Mouse (Mus musculus) embryonic stem cell, embryonic (primary cell): ENCODE measurements at regions not wholly inside any gene's neighbourhood (a gene's known extent, or its start where the extent isn't known, plus 50 kb on each side); places are given as distances from the start of the nearest gene placed in this dataset.

Experiments
- CTCF ChIA-PET, 4 experiments: fragments of 300-600 bp in 2 of 4; fragments of 350-600 bp in 2 of 4; sonication (Branson Sonifier 250); formaldehyde crosslinking; loops; one replicate each; lab custom pipeline; 2022; ENCODE audit warnings: inconsistent platforms in 2 of 4; lab: Charles Lee
- POLR2A ChIA-PET, 4 experiments: fragments of 300-600 bp in 2 of 4; fragments of 350-600 bp in 2 of 4; sonication (Branson Sonifier 250); formaldehyde crosslinking; loops; one replicate each; lab custom pipeline; 2022; ENCODE audit warnings: antibody characterized with exemption in 4 of 4, inconsistent platforms in 1 of 4; lab: Charles Lee

- POLR2A ChIA-PET = no interaction called here
- CTCF ChIA-PET = interaction anchor here in 3 of 4 experiments (0.5 to 1.6 kb wide), 6 partner anchors 17 to 206 kb away, joined by 3 to 4 read pairs (median 3); no protein-coding TSS in a partner anchor
These were observed 135.6 kb downstream of the Rbm19 start for GRCm38 (mm10) chr5:120251697-120252401.

GRCm38 (mm10) chr5:120252551-120252950, 136.3 kb downstream of the Rbm19 start:
- CTCF ChIA-PET = interaction anchor here in 2 of 4 experiments (1.2 to 1.7 kb wide), 6 partner anchors 10 to 205 kb away, joined by 3 to 7 read pairs (median 4); no protein-coding TSS in a partner anchor
- POLR2A ChIA-PET = no interaction called here

- POLR2A ChIA-PET = interaction anchor here in 1 of 4 experiments (0.6 kb wide), 1 partner anchor 54 kb away, joined by 8 read pairs; no protein-coding TSS in a partner anchor
- CTCF ChIA-PET = interaction anchor here in 1 of 4 experiments (0.6 to 1.7 kb wide), 2 partner anchors 10 to 35 kb away, joined by 4 to 7 read pairs; no protein-coding TSS in a partner anchor
These were observed 146.5 kb downstream of the Rbm19 start for GRCm38 (mm10) chr5:120262715-120263273.

GRCm38 (mm10) chr5:120269416-120269860, 153.2 kb downstream of the Rbm19 start:
- CTCF ChIA-PET = interaction anchor here in 1 of 4 experiments (2.0 kb wide), 1 partner anchor 126 kb away, joined by 7 read pairs; no protein-coding TSS in a partner anchor
- POLR2A ChIA-PET = no interaction called here

GRCm38 (mm10) chr5:120270887-120271616, 154.8 kb downstream of the Rbm19 start:
- POLR2A ChIA-PET = interaction anchor here in 1 of 4 experiments (0.6 kb wide), 1 partner anchor 9 kb away, joined by 8 read pairs; no protein-coding TSS in a partner anchor
- CTCF ChIA-PET = interaction anchor here in 2 of 4 experiments (0.5 to 2.0 kb wide), 4 partner anchors 14 to 1997 kb away, joined by 3 to 7 read pairs (median 4); no protein-coding TSS in a partner anchor

GRCm38 (mm10) chr5:120276229-120276628, 155.3 kb upstream of the Lhx5 start:
- POLR2A ChIA-PET = interaction anchor here in 2 of 4 experiments (0.6 kb wide), 2 partner anchors 9 to 64 kb away, joined by 3 to 4 read pairs; no protein-coding TSS in a partner anchor

GRCm38 (mm10) chr5:120280321-120280720, 151.2 kb upstream of the Lhx5 start:
- ChIA-PET CTCF (interaction anchor here in 3 of 4 experiments (0.5 to 0.6 kb wide), 4 partner anchors 8 to 503 kb away, joined by 3 to 4 read pairs (median 3); no protein-coding TSS in a partner anchor), POLR2A (interaction anchor here in 2 of 4 experiments (0.6 to 0.9 kb wide), 5 partner anchors 9 to 92 kb away, joined by 3 to 8 read pairs (median 4); no protein-coding TSS in a partner anchor)

More at GRCm38 (mm10) chr5:120276229-120276628, 155.3 kb upstream of the Lhx5 start:
- CTCF ChIA-PET = interaction anchor here in 3 of 4 experiments (0.6 to 1.2 kb wide), 3 partner anchors 164 to 572 kb away, joined by 3 to 5 read pairs (median 3); no protein-coding TSS in a partner anchor

GRCm38 (mm10) chr5:120280991-120281602, 150.4 kb upstream of the Lhx5 start:
- ChIA-PET CTCF (interaction anchor here in 2 of 4 experiments (0.6 to 1.5 kb wide), 7 partner anchors 16 to 504 kb away, joined by 3 to 4 read pairs (median 3); no protein-coding TSS in a partner anchor), POLR2A (interaction anchor here in 1 of 4 experiments (0.6 kb wide), 1 partner anchor 36 kb away, joined by 5 read pairs; no protein-coding TSS in a partner anchor)

GRCm38 (mm10) chr5:120281840-120282565, 149.5 kb upstream of the Lhx5 start:
- ChIA-PET POLR2A (interaction anchor here in 1 of 4 experiments (1.0 to 1.4 kb wide), 2 partner anchors 13 to 174 kb away, joined by 3 read pairs; no protein-coding TSS in a partner anchor), CTCF (interaction anchor here (0.5 to 3.3 kb wide), 20 partner anchors 15 to 846 kb away, joined by 3 to 20 read pairs (median 3); no protein-coding TSS in a partner anchor)

- ChIA-PET POLR2A (interaction anchor here in 3 of 4 experiments (0.5 to 1.0 kb wide), 7 partner anchors 17 to 1179 kb away, joined by 3 to 7 read pairs (median 4); no protein-coding TSS in a partner anchor), CTCF (interaction anchor here (0.5 to 3.3 kb wide), 12 partner anchors 13 to 497 kb away, joined by 3 to 20 read pairs (median 4); no protein-coding TSS in a partner anchor)
These were observed 146.9 kb upstream of the Lhx5 start for GRCm38 (mm10) chr5:120284625-120285024.

GRCm38 (mm10) chr5:120285036-120285435, 146.5 kb upstream of the Lhx5 start:
- POLR2A ChIA-PET = interaction anchor here in 2 of 4 experiments (0.5 to 1.0 kb wide), 4 partner anchors 108 to 1178 kb away, joined by 3 to 7 read pairs (median 6); no protein-coding TSS in a partner anchor
- CTCF ChIA-PET = interaction anchor here in 3 of 4 experiments (0.5 to 1.5 kb wide), 9 partner anchors 13 to 458 kb away, joined by 3 to 9 read pairs (median 3); no protein-coding TSS in a partner anchor

GRCm38 (mm10) chr5:120286787-120287186, 144.7 kb upstream of the Lhx5 start:
- ChIA-PET POLR2A (interaction anchor here in 1 of 4 experiments (0.5 kb wide), 1 partner anchor 11 kb away, joined by 4 read pairs; no protein-coding TSS in a partner anchor), CTCF (no interaction called here)

GRCm38 (mm10) chr5:120288036-120288684, 143.3 kb upstream of the Lhx5 start:
- CTCF ChIA-PET = interaction anchor here in 2 of 4 experiments (0.7 to 1.2 kb wide), 3 partner anchors 8 to 331 kb away, joined by 3 to 6 read pairs (median 3); no protein-coding TSS in a partner anchor
- POLR2A ChIA-PET = interaction anchor here in 2 of 4 experiments (0.6 to 1.3 kb wide), 4 partner anchors 13 to 1635 kb away, joined by 3 to 8 read pairs (median 5); no protein-coding TSS in a partner anchor

- ChIA-PET CTCF (no interaction called here), POLR2A (interaction anchor here in 1 of 4 experiments (1.0 kb wide), 1 partner anchor 12 kb away, joined by 3 read pairs; no protein-coding TSS in a partner anchor)
These were observed 136.9 kb upstream of the Lhx5 start for GRCm38 (mm10) chr5:120294526-120295078.

GRCm38 (mm10) chr5:120297190-120297589, 134.3 kb upstream of the Lhx5 start:
- CTCF ChIA-PET = interaction anchor here in 3 of 4 experiments (0.6 to 1.9 kb wide), 9 partner anchors 9 to 467 kb away, joined by 3 to 9 read pairs (median 4); no protein-coding TSS in a partner anchor
- POLR2A ChIA-PET = interaction anchor here in 1 of 4 experiments (0.8 to 1.4 kb wide), 3 partner anchors 17 to 140 kb away, joined by 3 read pairs; no protein-coding TSS in a partner anchor
